Mouse (Mus musculus) cortical plate, adult 2 months (tissue): ENCODE results near the gene Shroom3. TPM values are rescaled to one million over a fixed set of nuclear protein-coding genes. Genes with fewer than 3 reads are reported as not detected.

ENCODE experiments used
- H3K27ac ChIP-seq: fragments of 200-500 bp; 2 replicates; pipeline ENCODE4 v1.5.1; 2012; ENCODE audit warnings: low read length, control low read depth, inconsistent platforms; ENCODE audit not compliant: insufficient read depth
- H3K4me1 ChIP-seq: fragments of 200-500 bp; 2 replicates; pipeline ENCODE4 v1.6.1; 2011; ENCODE audit warnings: low read length; ENCODE audit not compliant: control insufficient read depth, insufficient read depth
- H3K4me3 ChIP-seq: fragments of 200-500 bp; 2 replicates; pipeline ENCODE4 v1.5.1; 2011; ENCODE audit warnings: mild to moderate bottlenecking, low read length, control low read depth; ENCODE audit not compliant: insufficient read depth
- CTCF ChIP-seq: fragments of 200-500 bp; IDR thresholded peaks from 2 replicates; pipeline ENCODE4 v1.5.1; 2011; ENCODE audit warnings: mild to moderate bottlenecking, control low read depth, low read length; ENCODE audit not compliant: insufficient read depth; ENCODE audit errors: extremely low read depth
- POLR2A ChIP-seq: fragments of 200-500 bp; IDR thresholded peaks from 2 replicates; pipeline ENCODE4 v1.6.1; 2011; ENCODE audit warnings: mild to moderate bottlenecking, low read length, control low read depth; ENCODE audit not compliant: insufficient read depth; ENCODE audit errors: extremely low read depth
- polyA plus RNA-seq: library from polyadenylated mRNA; depleted of rRNA; stranded (reverse); fragments of >200 nt; gene quantifications from 2 replicates; pipeline ENCODE4 v1.2.3, GENCODE M21; 2012

The Shroom3 gene
- polyA plus RNA-seq, 1 experiment = 1.9 TPM

DNA sequence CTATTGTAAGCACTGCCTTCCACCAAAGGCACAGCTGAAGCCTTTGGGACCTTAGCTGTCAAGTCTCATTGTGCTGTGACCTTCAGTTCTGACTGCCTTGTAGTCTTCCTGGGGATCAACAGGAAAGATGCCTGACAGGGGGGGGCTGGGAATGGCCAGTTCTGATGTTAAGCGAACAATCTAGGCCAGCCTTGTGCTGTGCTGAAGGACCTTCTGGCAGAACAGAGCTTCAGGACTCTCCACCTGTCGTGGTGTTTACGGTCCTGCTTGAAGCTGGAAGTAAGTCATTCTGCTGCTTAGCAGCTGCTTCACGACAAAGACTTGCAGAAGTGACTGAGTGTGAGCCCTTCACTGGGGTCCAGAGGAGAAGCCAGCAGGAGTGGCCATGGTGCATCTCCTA lies 156.1 kb downstream of the Shroom3 start:
- TF ChIP-seq CTCF (no peak), POLR2A (no peak)
- Histone ChIP-seq H3K4me1 (peaks cover 1% of the 10 kb centered on the region; the same call in 1 of the 2 replicates), H3K4me3 (no peak overlapping the region), H3K27ac (no peak overlapping the region)

GRCm38 (mm10) chr5:92841474-92841873 lies 158.2 kb downstream of the Shroom3 start:
- H3K27ac ChIP-seq = no peak overlapping the region
- TF ChIP-seq POLR2A (no peak), CTCF (no peak)
- no peak overlapping the region for H3K4me3 ChIP-seq
- H3K4me1 ChIP-seq = peaks cover 1% of the 10 kb centered on the region; the same call in 1 of the 2 replicates

- TF ChIP-seq POLR2A = no peak
- no peak for TF ChIP-seq CTCF
- Histone ChIP-seq H3K4me1 (peaks cover 1% of the 10 kb centered on the region; the same call in 1 of the 2 replicates), H3K27ac (no peak overlapping the region), H3K4me3 (no peak overlapping the region)
These were observed 159.2 kb downstream of the Shroom3 start for GRCm38 (mm10) chr5:92842417-92842816.

GRCm38 (mm10) chr5:92842881-92843280 lies 159.6 kb downstream of the Shroom3 start:
- no peak overlapping the region for H3K4me3 ChIP-seq
- H3K27ac ChIP-seq = no peak overlapping the region
- H3K4me1 ChIP-seq = peaks cover 1% of the 10 kb centered on the region; the same call in 1 of the 2 replicates
- TF ChIP-seq CTCF (no peak), POLR2A (no peak)

- no peak overlapping the region for H3K27ac ChIP-seq
- H3K4me1 ChIP-seq = peaks cover 1% of the 10 kb centered on the region; the same call in 1 of the 2 replicates
- no peak overlapping the region for H3K4me3 ChIP-seq
- TF ChIP-seq CTCF (no peak), POLR2A (no peak)
These were observed 160.9 kb downstream of the Shroom3 start for GRCm38 (mm10) chr5:92843850-92844785.

GRCm38 (mm10) chr5:92849743-92850142 lies 166.5 kb downstream of the Shroom3 start:
- TF ChIP-seq POLR2A (no peak), CTCF (no peak)
- Histone ChIP-seq H3K27ac (no peak overlapping the region), H3K4me3 (no peak overlapping the region), H3K4me1 (no peaks in the 10 kb centered on the region)

GRCm38 (mm10) chr5:92850925-92851324 lies 167.7 kb downstream of the Shroom3 start:
- no peak overlapping the region for H3K27ac ChIP-seq
- TF ChIP-seq CTCF (no peak), POLR2A (no peak)
- no peak overlapping the region for H3K4me3 ChIP-seq
- H3K4me1 ChIP-seq = no peaks in the 10 kb centered on the region

GRCm38 (mm10) chr5:92854983-92855382 lies 171.7 kb downstream of the Shroom3 start:
- TF ChIP-seq POLR2A (no peak), CTCF (no peak)
- no peak overlapping the region for H3K27ac ChIP-seq
- peaks cover 3% of the 10 kb centered on the region; the same call in 1 of the 2 replicates for H3K4me1 ChIP-seq
- H3K4me3 ChIP-seq = no peak overlapping the region

DNA sequence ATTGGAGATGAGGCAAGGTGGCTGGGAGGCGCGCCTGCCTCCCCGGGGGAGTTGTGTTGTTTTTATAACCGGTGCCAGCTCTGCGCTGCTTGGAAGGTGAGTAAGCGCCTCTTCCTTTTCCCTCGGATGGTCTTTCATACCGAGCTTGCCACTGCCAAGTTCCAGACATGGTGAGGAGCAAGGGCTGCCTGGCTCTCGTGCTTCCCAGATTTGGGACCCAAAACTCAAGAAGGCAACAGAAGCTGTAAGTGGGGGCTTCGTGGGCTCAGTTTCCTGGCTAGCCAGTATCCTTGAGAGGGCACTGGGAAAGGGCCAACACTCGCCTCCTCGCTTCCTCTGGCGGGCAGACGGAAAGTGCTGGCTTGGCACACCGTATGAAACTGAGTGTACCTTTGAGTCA lies 173.1 kb downstream of the Shroom3 start:
- no peak for TF ChIP-seq POLR2A
- TF ChIP-seq CTCF = no peak
- no peak overlapping the region for H3K4me3 ChIP-seq
- no peak overlapping the region for H3K27ac ChIP-seq
- peaks cover 3% of the 10 kb centered on the region; the same call in 1 of the 2 replicates for H3K4me1 ChIP-seq

GRCm38 (mm10) chr5:92857177-92857576 lies 173.9 kb downstream of the Shroom3 start:
- peaks cover 3% of the 10 kb centered on the region; the same call in 1 of the 2 replicates for H3K4me1 ChIP-seq
- TF ChIP-seq POLR2A (no peak), CTCF (no peak)
- H3K27ac ChIP-seq = no peak overlapping the region
- no peak overlapping the region for H3K4me3 ChIP-seq

DNA sequence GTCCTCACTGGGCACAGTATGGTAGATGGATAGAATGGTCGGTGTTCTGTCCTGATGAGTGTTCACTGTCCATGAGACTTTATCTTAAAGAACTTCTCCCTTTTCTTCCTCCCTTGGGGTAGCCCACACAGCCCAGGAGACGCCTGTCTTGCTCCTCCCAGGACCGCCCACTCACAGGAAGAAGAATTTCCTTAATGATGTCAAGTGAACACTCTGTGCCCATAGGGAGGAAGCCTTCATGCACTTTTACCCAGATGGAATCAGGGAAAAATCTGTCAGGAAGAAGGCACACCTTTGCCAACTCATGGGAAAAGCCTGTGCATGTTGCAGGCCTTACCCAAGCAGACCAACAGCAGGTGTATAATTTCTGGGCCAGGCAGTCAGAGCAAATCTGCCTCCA lies 174.9 kb downstream of the Shroom3 start:
- Histone ChIP-seq H3K27ac (no peak overlapping the region), H3K4me1 (peaks cover 3% of the 10 kb centered on the region; the same call in 1 of the 2 replicates), H3K4me3 (no peak overlapping the region)
- no peak for TF ChIP-seq POLR2A
- no peak for TF ChIP-seq CTCF
